Mouse (Mus musculus) CH12.LX (cell line): ENCODE results near the gene Prmt3. TPM values are rescaled to one million over a fixed set of nuclear protein-coding genes. Genes with fewer than 3 reads are reported as not detected.

ENCODE experiments used
- DNase-seq: peaks from one replicate; pipeline ENCODE4 v3.0.0-alpha.2; 2013; ENCODE audit errors: extremely low read depth
- H3K27ac ChIP-seq: 2 replicates; pipeline ENCODE4 v1.5.1; 2012; ENCODE audit warnings: low read depth, mild to moderate bottlenecking, control low read depth, moderate library complexity; ENCODE audit not compliant: insufficient read depth
- H3K27me3 ChIP-seq: replicated peaks from 2 replicates; pipeline ENCODE3; 2012; ENCODE audit warnings: inconsistent platforms
- H3K36me3 ChIP-seq, 2 experiments: replicated peaks in 1 of 2; 2 replicates each; pipeline versions ENCODE3 to v1.6.1; 2012; ENCODE audit warnings: inconsistent platforms in 1 of 2, low read length in 1 of 2, mild to moderate bottlenecking in 1 of 2, mixed read lengths in 1 of 2, moderate library complexity in 1 of 2; ENCODE audit not compliant: control insufficient read depth in 1 of 2, insufficient read depth in 1 of 2
- H3K4me1 ChIP-seq, 2 experiments: 2 replicates each; pipeline ENCODE4 v1.6.1; 2012; ENCODE audit warnings: inconsistent platforms in 1 of 2, moderate library complexity in 1 of 2; ENCODE audit not compliant: insufficient read depth in 2 of 2, control insufficient read depth in 1 of 2
- H3K4me2 ChIP-seq: 2 replicates; pipeline ENCODE4 v1.6.1; 2012; ENCODE audit warnings: low read depth, mild to moderate bottlenecking, control low read depth; ENCODE audit not compliant: poor library complexity, insufficient read depth, severe bottlenecking
- H3K4me3 ChIP-seq, 3 experiments: fragments of 150-350 bp in 1 of 3; sonication (generic) in 1 of 3; replicated peaks in 1 of 3; 2 replicates each; pipeline versions ENCODE3 to v1.5.1; 2011 to 2012; ENCODE audit warnings: low read depth in 2 of 3, low read length in 2 of 3, mild to moderate bottlenecking in 2 of 3, moderate library complexity in 2 of 3, control low read depth in 1 of 3, improper control_type of control experiment in 1 of 3, inconsistent platforms in 1 of 3, mixed read lengths in 1 of 3; ENCODE audit not compliant: poor library complexity in 1 of 3
- H3K79me2 ChIP-seq: replicated peaks from 2 replicates; pipeline ENCODE4 v1.6.1; 2012; ENCODE audit warnings: mild to moderate bottlenecking, moderate library complexity; ENCODE audit not compliant: control insufficient read depth, poor library complexity, insufficient read depth, severe bottlenecking; ENCODE audit errors: extremely low read depth
- H3K9ac ChIP-seq: 2 replicates; pipeline ENCODE4 v1.6.1; 2012; ENCODE audit warnings: low read depth, mild to moderate bottlenecking, control low read depth, moderate library complexity; ENCODE audit not compliant: insufficient read depth
- H3K9me3 ChIP-seq: replicated peaks from 2 replicates; pipeline ENCODE3; 2012; ENCODE audit warnings: low read length, inconsistent platforms, mixed read lengths
- ELF1 ChIP-seq: IDR thresholded peaks from 2 replicates; pipeline ENCODE4 v1.6.1; 2014; ENCODE audit warnings: low read depth, mild to moderate bottlenecking, inconsistent platforms, low read length, improper control_type of control experiment
- EP300 ChIP-seq: IDR thresholded peaks from 2 replicates; pipeline ENCODE4 v1.6.1; 2011; ENCODE audit warnings: low read length, improper control_type of control experiment
- ETS1 ChIP-seq: conservative IDR thresholded peaks from 2 replicates; pipeline ENCODE4 v1.6.1; 2012; ENCODE audit warnings: low read depth, mild to moderate bottlenecking, inconsistent platforms, low read length, improper control_type of control experiment, moderate library complexity
- GABPA ChIP-seq: IDR thresholded peaks from 2 replicates; pipeline ENCODE4 v1.6.1; 2012; ENCODE audit warnings: low read depth, low read length, improper control_type of control experiment, inconsistent platforms; ENCODE audit not compliant: insufficient replicate concordance
- IRF4 ChIP-seq: IDR thresholded peaks from 2 replicates; pipeline ENCODE4 v1.6.1; 2014; ENCODE audit warnings: low read depth, mild to moderate bottlenecking, inconsistent platforms, low read length, improper control_type of control experiment
- MAFK ChIP-seq: IDR thresholded peaks from 2 replicates; pipeline ENCODE4 v1.6.1; 2011; ENCODE audit warnings: low read length, improper control_type of control experiment; ENCODE audit not compliant: insufficient replicate concordance
- MAX ChIP-seq: IDR thresholded peaks from 2 replicates; pipeline ENCODE4 v1.6.1; 2011; ENCODE audit warnings: low read length, improper control_type of control experiment
- SIN3A ChIP-seq: IDR thresholded peaks from 2 replicates; pipeline ENCODE4 v1.6.1; 2012; ENCODE audit warnings: low read length, improper control_type of control experiment, inconsistent platforms
- SMC3 ChIP-seq: IDR thresholded peaks from 2 replicates; pipeline ENCODE4 v1.6.1; 2011; ENCODE audit warnings: low read depth, low read length, improper control_type of control experiment
- TBP ChIP-seq: conservative IDR thresholded peaks from 2 replicates; pipeline ENCODE4 v1.6.1; 2011; ENCODE audit warnings: low read depth, low read length, improper control_type of control experiment
- USF2 ChIP-seq: conservative IDR thresholded peaks from 2 replicates; pipeline ENCODE4 v1.6.1; 2011; ENCODE audit warnings: low read depth, low read length, improper control_type of control experiment
- ZC3H11A ChIP-seq: IDR thresholded peaks from 2 replicates; pipeline ENCODE4 v1.6.1; 2012; ENCODE audit warnings: low read depth, mild to moderate bottlenecking, inconsistent platforms, low read length, improper control_type of control experiment
- dilution Hi-C: fragments of 300-500 bp; cut with MboI; formaldehyde crosslinking; loops from 2 replicates; pipeline ENCODE4 v1.14.3; 2020; ENCODE audit warnings: low sequenced_read_pairs; ENCODE audit not compliant: extremely low pct_unique_long_range_greater_than_20kb, extremely low pct_ligation_motif_present
- in situ Hi-C: fragments of 300-500 bp; cut with MboI; formaldehyde crosslinking; loops from 3 replicates; pipeline ENCODE4 v1.14.3; 2019; ENCODE audit warnings: low sequenced_read_pairs, low pct_ligation_motif_present, low pct_unique_long_range_greater_than_20kb, mixed read lengths
- polyA plus RNA-seq: library from polyadenylated mRNA; unstranded; fragments of >175 nt; gene quantifications from 2 replicates; pipeline ENCODE4 v1.2.1, GENCODE M21; 2012; ENCODE audit warnings: low read depth; ENCODE audit not compliant: insufficient read length
- total RNA-seq, 2 experiments: library from RNA; depleted of rRNA; stranded (reverse); fragments of 300-350 nt in 1 of 2; fragments of >200 nt in 1 of 2; gene quantifications; 2 replicates each; pipeline ENCODE4 v1.2.3; 2012 to 2014

Prmt3 gene
- total and polyA plus RNA-seq, 3 experiments, result 47.9 to 86.0 (median 54.5) TPM

GRCm38 (mm10) chr7:49778904-49779615 lies 914 bp downstream of the Prmt3 start:
- TF ChIP-seq ETS1 (no peak), SMC3 (no peak), ELF1 (no peak), GABPA (no peak)
- TF ChIP-seq, all 38 proteins: peak for 0
- peaks cover 9% of the 10 kb centered on the region for H3K79me2 ChIP-seq
- dilution Hi-C loops, result no loop called here
- H3K4me3 ChIP-seq, result peak overlapping the region in 2 of 3 experiments; percentile 76 to 96
- peak; percentile 37 for DNase-seq
- H3K4me1 ChIP-seq, result peaks cover 7 to 23% of the 10 kb centered on the region in 2 experiments; a peak in 3 of 4 replicates
- no peak overlapping the region for H3K27ac ChIP-seq
- peak overlapping the region; percentile 17 for H3K4me2 ChIP-seq
- in situ Hi-C loops, result no loop called here
- no peaks in the 10 kb centered on the region for H3K9me3 ChIP-seq
- H3K27me3 ChIP-seq, result no peaks in the 10 kb centered on the region
- H3K36me3 ChIP-seq, result peaks cover 29 to 43% of the 10 kb centered on the region in 2 experiments
- H3K9ac ChIP-seq, result peak overlapping the region; percentile 98

- H3K36me3 ChIP-seq, result peaks cover 55 to 81% of the 10 kb centered on the region in 2 experiments
- in situ Hi-C loops, result no loop called here
- no peak for DNase-seq
- no peak overlapping the region for H3K4me2 ChIP-seq
- dilution Hi-C loops, result no loop called here
- H3K79me2 ChIP-seq, result peaks cover 9% of the 10 kb centered on the region
- H3K27me3 ChIP-seq, result no peaks in the 10 kb centered on the region
- H3K27ac ChIP-seq, result no peak overlapping the region
- H3K4me1 ChIP-seq, result peaks cover 7 to 18% of the 10 kb centered on the region in 2 experiments; a peak in 3 of 4 replicates
- TF ChIP-seq TBP (no peak), SIN3A (no peak), MAFK (no peak), MAX (no peak), IRF4 (no peak), ZC3H11A (no peak), USF2 (no peak)
- no peak overlapping the region for H3K4me3 ChIP-seq
- H3K9me3 ChIP-seq, result no peaks in the 10 kb centered on the region
- H3K9ac ChIP-seq, result no peak overlapping the region
These were observed 4.9 kb downstream of the Prmt3 start for GRCm38 (mm10) chr7:49783017-49783416.

- Histone ChIP-seq H3K36me3 (peaks cover 65 to 89% of the 10 kb centered on the region in 2 experiments), H3K9ac (no peak overlapping the region), H3K79me2 (no peaks in the 10 kb centered on the region; the same call in 1 of the 2 replicates), H3K27ac (no peak overlapping the region), H3K27me3 (no peaks in the 10 kb centered on the region), H3K4me2 (no peak overlapping the region), H3K9me3 (no peaks in the 10 kb centered on the region), H3K4me3 (no peak overlapping the region), H3K4me1 (peaks cover 0 to 5% of the 10 kb centered on the region in 2 experiments; a peak in 1 of 4 replicates)
- dilution Hi-C loops, result no loop called here
- in situ Hi-C loops, result loop anchor here (5.0 kb wide), 1 partner anchor 137 kb away; no protein-coding TSS in a partner anchor
- no peak for TF ChIP-seq EP300
- DNase-seq, result no peak
These were observed 7.0 kb downstream of the Prmt3 start for GRCm38 (mm10) chr7:49785141-49785540.
